Mouse (Mus musculus): ENCODE data around the gene Ccm2.

DNA sequence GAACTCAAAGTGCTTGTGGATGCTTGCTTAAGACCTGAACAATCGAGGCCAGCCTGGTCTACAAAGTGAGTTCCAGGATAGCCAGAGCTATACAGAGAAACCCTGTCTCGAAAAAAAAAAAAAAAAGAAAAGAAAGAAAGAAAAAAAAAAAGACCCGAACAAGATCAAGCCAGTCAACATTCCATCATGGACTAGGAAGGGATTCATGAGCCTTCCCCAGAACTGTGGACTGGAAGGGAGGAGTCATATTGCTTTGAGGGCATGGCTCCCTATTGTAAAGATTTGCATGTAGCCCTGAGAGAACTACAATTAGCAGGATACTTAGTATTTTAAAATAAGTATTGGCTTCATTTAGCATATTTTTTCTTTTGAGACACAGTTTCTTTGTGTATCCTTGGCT lies 2.0 kb upstream of the Ccm2 start:
- TF ChIP-seq FLI1 (IDR thresholded peaks at IDR 0.05; ENCODE audit: low read length) = no peak
- no peak for TF ChIP-seq GATA1 (IDR thresholded peaks at IDR 0.05; ENCODE audit: borderline replicate concordance, low read length)
